Mouse (Mus musculus) forebrain, embryonic 16.5 days (tissue): Measurements from ENCODE around the gene Olfr430. TPM values are rescaled to one million over a fixed set of nuclear protein-coding genes. Genes with fewer than 3 reads are reported as not detected.
"Not testable (repeated sequence)": the region's sequence is repeated elsewhere in the genome, so short reads cannot be mapped to it uniquely, and the experiment has no call there.

Experiments
- ATAC-seq: fragments of 200-750 bp; cut with Nextera tagmentation; 2 replicates; pipeline ENCODE4 v1.8.0; 2017; ENCODE audit warnings: mild to moderate bottlenecking, moderate library complexity
- H3K27ac ChIP-seq: fragments of 300-500 bp; sonication (generic); 2 replicates; pipeline ENCODE4 v1.5.1; 2014; ENCODE audit warnings: low read length, control low read depth
- H3K27me3 ChIP-seq: fragments of 300-500 bp; sonication (generic); replicated peaks from 2 replicates; pipeline ENCODE4 v1.6.1; 2014; ENCODE audit warnings: low read length; ENCODE audit not compliant: control insufficient read depth, insufficient read depth
- H3K36me3 ChIP-seq: fragments of 300-500 bp; sonication (generic); 2 replicates; pipeline ENCODE4 v1.6.1; 2014; ENCODE audit not compliant: control insufficient read depth, insufficient read depth
- H3K4me1 ChIP-seq: fragments of 300-500 bp; sonication (generic); replicated peaks from 2 replicates; pipeline ENCODE4 v1.6.1; 2014; ENCODE audit warnings: low read length; ENCODE audit not compliant: control insufficient read depth, insufficient read depth
- H3K4me2 ChIP-seq: fragments of 300-500 bp; sonication (generic); 2 replicates; pipeline ENCODE4 v1.6.1; 2014; ENCODE audit warnings: mild to moderate bottlenecking, low read length, control low read depth
- H3K4me3 ChIP-seq: fragments of 300-500 bp; sonication (generic); replicated peaks from 2 replicates; pipeline ENCODE4 v1.5.1; 2014; ENCODE audit warnings: mild to moderate bottlenecking, low read length, control low read depth
- H3K9ac ChIP-seq: fragments of 300-500 bp; sonication (generic); replicated peaks from 2 replicates; pipeline ENCODE4 v1.6.1; 2014; ENCODE audit warnings: low read depth, low read length, control low read depth
- H3K9me3 ChIP-seq: fragments of 300-500 bp; sonication (generic); 2 replicates; pipeline ENCODE4 v1.6.1; 2016; ENCODE audit warnings: low read length; ENCODE audit not compliant: control insufficient read depth
- WGBS: fragments of 180-500 bp; shearing (Covaris S2); extraction: QIAGEN DNeasy Blood & Tissue Kit; methylation state at CpG from one replicate; pipeline ENCODE4 v1.1.7; 2014; 5-methylcytosine and 5-hydroxymethylcytosine counted together
- polyA plus RNA-seq: library from polyadenylated mRNA; unstranded; fragments of >200 nt; fragmentation: Nextera tagmentation; extraction: Ambion mirVana; gene quantifications from 2 replicates; pipeline ENCODE4 v1.2.1, GENCODE M21; 2015

Gene Olfr430
- polyA plus RNA-seq: not detected in 2 replicates

- Histone ChIP-seq H3K4me3 (no peak within 1 kb of the TSS), H3K27ac (no peak within 1 kb of the TSS), H3K9ac (no peak within 1 kb of the TSS), H3K27me3 (no peaks in the 10 kb centered on the region), H3K9me3 (no peaks in the 10 kb centered on the region), H3K4me1 (no peaks in the 10 kb centered on the region), H3K36me3 (no peaks in the 10 kb centered on the region), H3K4me2 (no peak within 1 kb of the TSS)
- no peak for ATAC-seq
- 86% methylated on average over 3 of the region's 3 CpGs for WGBS
These were observed at the start of gene Olfr430 for GRCm38 (mm10) chr1:174066305-174066704. TSS of gene Olfr430 (plus strand) at chr1:174066605.

- H3K4me2 ChIP-seq: no peak within 1 kb of the TSS
- H3K4me3 ChIP-seq: no peak within 1 kb of the TSS
- no peaks in the 10 kb centered on the region for H3K4me1 ChIP-seq
- no peak for ATAC-seq
- H3K9ac ChIP-seq: no peak within 1 kb of the TSS
- no peaks in the 10 kb centered on the region for H3K36me3 ChIP-seq
- no peaks in the 10 kb centered on the region for H3K9me3 ChIP-seq
- H3K27ac ChIP-seq: no peak within 1 kb of the TSS
- 70% methylated on average over 1 of the region's 1 CpGs for WGBS
- H3K27me3 ChIP-seq: no peaks in the 10 kb centered on the region
These were observed 34.7 kb upstream of the Olfr430 start, which contains the start of gene Ifi205 for GRCm38 (mm10) chr1:174031698-174032097. TSS of gene Ifi205 (minus strand) at chr1:174031810.

- Histone ChIP-seq H3K4me1 (no peaks in the 10 kb centered on the region), H3K9ac (no peak overlapping the region), H3K4me3 (no peak overlapping the region), H3K27ac (no peak overlapping the region), H3K27me3 (no peaks in the 10 kb centered on the region), H3K36me3 (no peaks in the 10 kb centered on the region), H3K9me3 (no peaks in the 10 kb centered on the region), H3K4me2 (no peak overlapping the region)
- no peak for ATAC-seq
- 22% methylated on average over 4 of the region's 4 CpGs for WGBS
These were observed 30.6 kb upstream of the Olfr430 start for GRCm38 (mm10) chr1:174035841-174036240.

GRCm38 (mm10) chr1:174038480-174038879 lies 27.9 kb upstream of the Olfr430 start:
- Histone ChIP-seq H3K4me2 (no peak overlapping the region), H3K9me3 (no peaks in the 10 kb centered on the region), H3K4me3 (no peak overlapping the region), H3K27ac (no peak overlapping the region), H3K9ac (no peak overlapping the region), H3K36me3 (no peaks in the 10 kb centered on the region), H3K4me1 (no peaks in the 10 kb centered on the region), H3K27me3 (no peaks in the 10 kb centered on the region)
- ATAC-seq: no peak
- 97% methylated on average over 3 of the region's 3 CpGs for WGBS

GRCm38 (mm10) chr1:174040523-174041177 lies 25.8 kb upstream of the Olfr430 start, which contains the start of gene Olfr433:
TSS of gene Olfr433 (plus strand) at chr1:174040705.
- Histone ChIP-seq H3K4me1 (no peaks in the 10 kb centered on the region), H3K36me3 (no peaks in the 10 kb centered on the region), H3K4me3 (no peak within 1 kb of the TSS), H3K4me2 (no peak within 1 kb of the TSS), H3K9ac (no peak within 1 kb of the TSS), H3K27ac (no peak within 1 kb of the TSS), H3K27me3 (no peaks in the 10 kb centered on the region), H3K9me3 (no peaks in the 10 kb centered on the region)
- WGBS: 89% methylated on average over 7 of the region's 7 CpGs
- ATAC-seq: no peak

- not testable (repeated sequence) for ATAC-seq, H3K4me1 ChIP-seq
These were observed 24.1 kb upstream of the Olfr430 start for GRCm38 (mm10) chr1:174042091-174042884.

GRCm38 (mm10) chr1:174044431-174044830 lies 22.0 kb upstream of the Olfr430 start:
- no peak overlapping the region for H3K9ac ChIP-seq
- WGBS: 80% methylated on average over 2 of the region's 2 CpGs
- no peak overlapping the region for H3K27ac ChIP-seq
- H3K4me3 ChIP-seq: no peak overlapping the region
- no peaks in the 10 kb centered on the region for H3K27me3 ChIP-seq
- no peaks in the 10 kb centered on the region for H3K9me3 ChIP-seq
- no peak overlapping the region for H3K4me2 ChIP-seq
- no peaks in the 10 kb centered on the region for H3K36me3 ChIP-seq
- no peak for ATAC-seq
- H3K4me1 ChIP-seq: no peaks in the 10 kb centered on the region

More at GRCm38 (mm10) chr1:174042091-174042884, 24.1 kb upstream of the Olfr430 start:
- H3K27ac ChIP-seq, H3K27me3 ChIP-seq, H3K36me3 ChIP-seq, H3K9me3 ChIP-seq, H3K9ac ChIP-seq, H3K4me2 ChIP-seq, H3K4me3 ChIP-seq: not testable (repeated sequence)
- 93% methylated on average over 12 of the region's 12 CpGs for WGBS

GRCm38 (mm10) chr1:174048227-174048626 lies 18.2 kb upstream of the Olfr430 start:
- not testable (repeated sequence) for ATAC-seq, H3K27ac ChIP-seq, H3K9me3 ChIP-seq, H3K4me2 ChIP-seq, H3K36me3 ChIP-seq, H3K27me3 ChIP-seq, H3K4me3 ChIP-seq, H3K9ac ChIP-seq, H3K4me1 ChIP-seq
- 89% methylated on average over 6 of the region's 6 CpGs for WGBS

- Histone ChIP-seq H3K36me3 (no peaks in the 10 kb centered on the region), H3K4me2 (no peak within 1 kb of the TSS), H3K9ac (no peak within 1 kb of the TSS), H3K4me3 (no peak within 1 kb of the TSS), H3K27me3 (no peaks in the 10 kb centered on the region), H3K9me3 (no peaks in the 10 kb centered on the region), H3K27ac (no peak within 1 kb of the TSS), H3K4me1 (no peaks in the 10 kb centered on the region)
- WGBS: 80% methylated on average over 2 of the region's 2 CpGs
- no peak for ATAC-seq
These were observed 17.5 kb upstream of the Olfr430 start, which contains the start of gene Olfr432 for GRCm38 (mm10) chr1:174048893-174049292. TSS of gene Olfr432 (plus strand) at chr1:174049205.
